15 mouse cellular contexts compared by ENCODE assay signal in genomic region chr2:145971237-145972010, GRCm38 (mm10). TPM values are rescaled to one million over a fixed set of nuclear protein-coding genes. Genes with fewer than 3 reads are reported as not detected.
DNase-seq lines count a peak whose midpoint lies in the region; ATAC-seq and TF ChIP-seq lines count a peak whose summit lies in the region.
"Had no signal": no experiment of that assay in that cellular context is flagged by ENCODE, and none has a peak within 500 bp of the region (broad histone marks: within the 10 kb centered on the region; RNA-seq: fewer than 3 reads in every experiment).

No protein-coding gene starts in this region.

- no peak for ATAC-seq in megakaryocyte-erythroid progenitor cell, adult 5-6 weeks (replicated peaks; ENCODE audit: low FRiP score, low TSS enrichment, poor library complexity, severe bottlenecking)
- ATAC-seq: CD4-positive, CD25-positive, alpha-beta regulatory T cell, adult 4 months; intestine, embryonic 15.5 days had no signal

- no peak overlapping the region for H3K27ac ChIP-seq in left cerebral cortex, adult 2 months
- H3K27ac ChIP-seq: intestine, embryonic 15.5 days; limb, embryonic 10.5 days; liver, embryonic 15.5 days; stomach, postnatal 0 days had no signal

- TF ChIP-seq CTCF in left cerebral cortex, adult 2 months (IDR thresholded peaks at IDR 0.05) = no peak

- H3K4me3 ChIP-seq in left cerebral cortex, adult 2 months = no peak overlapping the region
- H3K4me3 ChIP-seq: intestine, embryonic 15.5 days; limb, embryonic 10.5 days; liver, embryonic 15.5 days had no signal

- peak; percentile 86 for DNase-seq in left cerebral cortex, postnatal 4 days
- DNase-seq in left cerebral cortex, adult 2 months (ENCODE audit: extremely low spot score in 1 of 2, low spot score in 2 of 2) = no peak
- DNase-seq in cerebellum, adult 11 months = peak; percentile 71
- peak; percentile 95 to 96 for DNase-seq in cerebellum, postnatal 10 days
- DNase-seq in layer of hippocampus, adult 9-11 months = peak; percentile 45
- no peak for DNase-seq in T-cell, adult 2 months (ENCODE audit: low spot score)
- DNase-seq in left cerebral cortex, adult 9 months (ENCODE audit: low spot score in 2 of 2) = no peak
- DNase-seq: gastrocnemius, postnatal 25 days; kidney, postnatal 4 days had no signal

- intact Hi-C loops in left cerebral cortex, postnatal 4 days (cut with DNase I) = no loop called here
- intact Hi-C loops in left cerebral cortex, adult 2 months (cut with DNase I) = no loop called here

RNA-seq across cellular contexts. Expression of gene Crnkl1, which starts 36.6 kb away (rescaled TPM):
- 10 to 100 TPM; 22.5 to 24.3 TPM for total RNA-seq in left cerebral cortex, postnatal 4 days (2021)
- 10 to 100 TPM; 20.6 to 21.1 TPM for total RNA-seq in left cerebral cortex, adult 2 months (2021)
- total RNA-seq in megakaryocyte-erythroid progenitor cell, adult 5-6 weeks (2014; fragmentation: Nextera tagmentation) = 27.6 and 33.1 TPM in 2 replicates
- total RNA-seq in megakaryocyte-erythroid progenitor cell, adult 5-6 weeks (2017) = 86.4 and 91.4 TPM in 2 replicates

RNA-seq across cellular contexts. Expression of gene Cfap61, which starts 36.8 kb away (rescaled TPM):
- total RNA-seq in left cerebral cortex, postnatal 4 days (2021) = 1 to 10 TPM; 1.8 to 2.4 TPM
- 1 to 10 TPM; 3.5 to 3.6 TPM for total RNA-seq in left cerebral cortex, adult 2 months (2021)
- total RNA-seq in megakaryocyte-erythroid progenitor cell, adult 5-6 weeks (2014; fragmentation: Nextera tagmentation) = not detected in 2 replicates
- total RNA-seq in megakaryocyte-erythroid progenitor cell, adult 5-6 weeks (2017) = not detected in 2 replicates
- total RNA-seq: gastrocnemius, postnatal 25 days had no signal

Comparison
In these comparisons a context has a peak if more than half of its experiments do, and no peak if none do; other contexts are left out.
1. DNase-seq: peak in left cerebral cortex, postnatal 4 days (single experiment), cerebellum, adult 11 months (single experiment), cerebellum, postnatal 10 days (2 of 2) and layer of hippocampus, adult 9-11 months (single experiment); none in left cerebral cortex, adult 2 months (0 of 2), T-cell, adult 2 months (single experiment) and left cerebral cortex, adult 9 months (0 of 2).